Mouse (Mus musculus) thymus, postnatal 10 days (tissue): ENCODE data around the gene Tbce.
"Not testable (repeated sequence)": the region's sequence is repeated elsewhere in the genome, so short reads cannot be mapped to it uniquely, and the experiment has no call there.

Experiments used
- DNase-seq, 2 experiments: peaks; one replicate each; pipeline ENCODE4 v3.0.0; 2021; ENCODE audit warnings: low spot score in 2 of 2

Tbce gene

DNA sequence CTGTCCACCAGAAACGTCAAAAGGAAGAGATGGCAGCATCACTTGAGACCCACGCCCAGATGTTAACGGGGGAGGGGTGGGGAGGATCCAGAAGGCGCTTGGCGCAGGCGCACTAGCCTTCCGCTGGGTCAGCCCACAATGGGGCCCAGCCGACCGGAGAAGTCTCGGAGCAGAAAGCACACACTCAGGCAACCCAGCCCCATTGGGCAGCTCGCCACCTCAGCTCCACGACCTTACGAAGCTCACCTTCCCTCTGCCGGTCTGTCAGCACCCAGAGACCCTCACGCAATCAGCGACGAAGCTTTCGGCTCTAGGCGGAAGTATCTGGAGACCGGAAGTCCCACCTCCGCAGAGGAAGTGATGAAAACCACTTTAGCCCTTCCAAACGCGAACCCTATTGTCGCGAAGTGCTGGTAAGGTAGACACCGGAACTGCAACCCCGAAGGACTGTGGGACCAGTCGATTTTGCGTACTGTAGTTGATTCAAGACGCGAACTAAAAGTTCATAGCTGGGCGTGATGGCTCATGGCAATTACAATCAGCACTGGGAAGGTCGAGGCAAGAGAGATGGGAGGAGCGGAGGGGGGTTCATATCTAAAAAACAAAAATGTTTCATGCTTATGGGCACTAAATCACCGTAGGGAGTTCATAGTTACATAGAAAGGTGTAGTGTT lies at the start of gene Tbce:
Tbce (minus strand) TSS at position 347 of the 674 bp plus-strand sequence.
- peak; percentile 86 to 88 for DNase-seq

DNA sequence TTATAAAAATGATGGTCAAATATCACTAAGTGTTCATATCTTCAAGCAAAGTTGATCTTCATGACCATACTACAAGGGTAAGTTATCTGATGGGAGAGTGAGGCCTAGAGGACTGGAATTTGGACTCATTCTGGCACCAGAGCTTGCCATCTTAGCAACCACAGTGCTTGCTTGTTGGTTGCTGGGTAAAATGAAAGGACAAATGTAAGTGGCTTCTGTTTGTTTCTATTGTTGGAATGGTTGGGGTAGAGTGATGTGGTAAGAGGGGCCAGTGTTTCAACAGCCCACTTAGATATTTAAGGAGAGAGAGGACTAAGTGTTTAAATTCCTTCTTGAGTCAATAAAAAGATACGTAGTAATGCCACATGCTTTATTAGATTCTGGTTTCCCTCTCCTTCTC lies 49.2 kb upstream of the Tbce start:
- DNase-seq, result no peak

DNA sequence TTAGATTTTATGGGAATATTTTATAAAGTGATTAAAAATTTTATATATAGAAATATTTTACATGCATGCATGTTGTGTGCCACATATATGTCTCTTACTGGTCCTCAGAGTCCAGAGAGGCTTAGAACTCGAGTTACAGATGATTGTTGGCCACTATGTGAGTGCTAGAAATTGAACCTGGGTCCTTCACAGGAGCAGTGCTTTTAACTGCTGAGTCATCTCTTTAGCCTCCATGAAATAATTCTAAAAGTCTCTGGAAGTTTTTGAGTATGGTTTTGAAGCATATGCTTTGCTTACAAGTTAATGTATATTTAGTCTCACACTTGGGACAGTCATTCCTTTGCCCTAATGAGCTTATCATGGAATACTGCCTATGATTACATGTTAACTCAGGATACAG lies 35.9 kb upstream of the Tbce start:
- DNase-seq, result no peak

- DNase-seq, result no peak
Observed at GRCm38 (mm10) chr13:14074371-14074770, 34.9 kb upstream of the Tbce start.

DNA sequence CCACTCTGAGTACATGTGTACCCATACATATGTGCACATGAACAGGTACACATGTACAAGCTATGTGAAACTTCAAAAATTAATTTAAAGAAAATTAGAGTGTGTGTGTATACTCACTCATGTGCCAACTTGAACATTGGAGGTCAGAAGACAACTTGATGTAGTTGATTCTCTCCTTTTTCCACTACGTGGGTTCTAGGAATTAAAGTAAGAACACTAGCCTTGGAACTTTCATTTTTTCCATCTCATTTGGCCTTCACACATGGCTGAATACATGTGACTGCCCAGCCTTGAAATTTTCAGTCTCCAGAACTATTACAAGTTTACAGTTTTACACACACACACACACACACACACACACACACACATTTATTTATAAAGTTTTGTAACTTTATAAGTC lies 29.9 kb upstream of the Tbce start:
- DNase-seq, result no peak

DNA sequence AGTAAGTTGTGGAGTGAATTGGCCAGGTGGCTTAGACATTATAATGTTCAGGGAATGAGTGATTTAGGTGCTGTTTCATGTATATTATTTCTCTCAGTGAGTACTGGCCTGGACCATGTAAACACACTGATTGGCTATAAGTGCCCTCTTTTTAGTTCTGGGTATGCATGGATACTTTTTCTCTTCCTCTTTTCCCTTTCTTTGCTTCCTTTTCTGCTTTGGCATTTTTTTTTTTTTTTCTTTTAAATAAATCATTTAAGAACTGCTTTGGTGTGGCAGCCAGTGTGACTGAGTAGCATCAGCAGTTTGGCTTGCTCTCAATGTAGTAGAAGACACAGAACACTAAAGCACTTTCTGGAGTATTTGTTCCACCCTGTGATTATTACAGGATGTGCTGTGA lies 28.6 kb upstream of the Tbce start:
- DNase-seq, result no peak

DNA sequence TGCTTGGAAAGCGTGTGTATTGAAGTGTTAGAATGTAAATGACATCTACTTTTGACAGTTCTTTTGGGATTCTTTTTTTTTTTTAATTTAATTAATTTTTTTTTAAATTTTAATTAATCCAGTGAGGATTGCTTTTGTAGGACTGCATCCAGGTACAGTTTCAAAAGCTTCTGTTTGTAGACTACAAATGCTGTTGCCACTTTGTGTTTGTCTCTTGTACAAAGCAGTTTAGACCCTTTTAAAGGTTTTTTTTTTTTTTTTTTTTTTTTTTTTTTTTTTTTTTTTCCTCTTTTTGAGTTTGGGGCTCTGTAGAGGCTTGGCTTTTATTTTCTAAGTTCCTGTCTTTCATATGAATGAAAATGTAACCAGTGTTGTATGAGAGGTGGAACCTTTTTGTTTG lies 26.3 kb upstream of the Tbce start:
- DNase-seq, result no peak

- DNase-seq, result no peak
Observed at GRCm38 (mm10) chr13:14065028-14065380, 25.6 kb upstream of the Tbce start.

DNA sequence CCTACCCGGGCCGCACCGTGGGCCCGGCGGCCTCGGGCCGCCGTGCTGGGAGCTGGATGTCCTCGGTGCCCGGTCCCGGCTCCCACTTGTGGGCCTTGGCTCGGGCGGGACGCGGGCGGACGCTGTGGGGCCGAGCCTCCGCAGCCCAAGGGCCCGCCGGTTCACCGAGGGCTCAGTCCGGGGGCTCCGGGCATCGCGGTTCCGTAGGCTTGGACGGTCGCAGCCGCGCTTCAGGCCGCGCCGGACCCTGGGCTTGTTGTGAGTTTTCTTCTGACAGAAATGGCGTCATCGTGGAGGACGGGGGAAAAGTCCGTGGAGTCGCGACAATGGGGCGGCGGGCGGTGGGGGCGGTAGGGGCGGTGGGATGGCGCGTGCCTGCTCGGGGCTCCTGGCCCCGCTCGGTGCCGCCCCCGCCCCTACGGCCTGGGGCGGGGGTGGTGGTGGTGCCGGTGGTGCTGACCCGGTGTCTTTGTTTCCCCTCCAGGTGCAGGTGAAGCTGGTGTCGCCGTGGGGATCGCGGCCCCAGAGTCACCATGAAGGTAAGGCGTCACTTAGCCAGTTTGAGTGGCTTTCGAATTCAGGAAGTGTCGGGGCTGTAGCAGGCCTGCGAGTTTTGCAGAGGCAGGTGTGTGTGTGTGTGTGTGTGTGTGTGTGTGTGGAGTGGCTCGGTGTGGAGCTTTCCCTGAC lies 25.0 kb upstream of the Tbce start:
- peak; percentile 55 to 60 for DNase-seq

GRCm38 (mm10) chr13:14063942-14064271 lies 24.5 kb upstream of the Tbce start:
- no peak for DNase-seq

DNA sequence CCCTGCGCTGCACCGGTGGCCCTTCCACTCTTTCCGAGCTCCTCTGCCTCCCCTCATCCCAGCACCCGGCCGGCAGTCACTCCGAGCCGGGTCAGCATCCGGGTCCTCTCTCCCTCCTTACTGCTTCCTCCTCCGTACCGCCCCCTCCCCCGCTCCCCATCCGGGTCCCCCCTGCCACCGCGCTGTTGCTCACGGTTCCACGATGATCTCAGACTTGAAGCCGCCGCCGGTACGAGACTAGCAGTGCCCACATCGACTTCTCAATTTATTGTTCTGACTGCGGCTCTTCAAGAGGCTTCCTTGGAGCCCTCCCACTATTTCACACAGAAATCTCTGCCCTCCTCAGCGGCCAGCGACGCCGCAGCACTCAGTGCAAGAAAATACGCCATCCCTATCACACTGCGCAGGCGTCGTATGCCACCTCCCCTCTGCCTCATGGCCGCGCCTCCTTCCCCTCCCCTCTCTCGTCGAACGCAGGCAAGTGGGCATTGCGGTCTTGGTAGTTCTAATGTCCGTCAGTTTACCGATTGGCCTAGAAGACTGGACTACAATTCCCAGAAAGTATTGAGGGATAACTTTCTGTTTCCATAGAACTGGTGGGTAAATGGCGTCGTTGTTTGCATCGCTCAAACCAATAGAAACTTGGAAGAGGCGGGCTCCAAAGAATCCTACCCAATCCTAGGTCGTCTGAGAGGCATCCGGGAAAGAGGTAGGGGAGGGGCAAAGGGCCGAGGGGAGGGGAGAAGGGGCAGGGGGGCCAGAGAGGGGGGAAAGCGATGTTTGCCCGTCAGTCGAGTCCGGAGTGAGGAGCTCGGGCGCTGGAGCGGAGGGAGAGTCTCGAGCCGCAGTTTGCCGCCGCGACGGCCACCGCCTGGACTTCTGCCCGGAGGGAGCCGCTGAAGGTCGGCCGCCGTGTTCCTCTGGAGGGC lies 23.8 kb upstream of the Tbce start, which contains the start of the genes Arid4b and Ggps1:
Arid4b (plus strand) TSS at position 220 of the 929 bp plus-strand sequence.
Ggps1 (minus strand) TSS at position 476 of the 929 bp plus-strand sequence.
- DNase-seq, result peak; percentile 88 to 94

- DNase-seq, result no peak
Observed at GRCm38 (mm10) chr13:14062209-14063012, 23.0 kb upstream of the Tbce start.

GRCm38 (mm10) chr13:14059582-14059981 lies 20.1 kb upstream of the Tbce start:
- no peak for DNase-seq

DNA sequence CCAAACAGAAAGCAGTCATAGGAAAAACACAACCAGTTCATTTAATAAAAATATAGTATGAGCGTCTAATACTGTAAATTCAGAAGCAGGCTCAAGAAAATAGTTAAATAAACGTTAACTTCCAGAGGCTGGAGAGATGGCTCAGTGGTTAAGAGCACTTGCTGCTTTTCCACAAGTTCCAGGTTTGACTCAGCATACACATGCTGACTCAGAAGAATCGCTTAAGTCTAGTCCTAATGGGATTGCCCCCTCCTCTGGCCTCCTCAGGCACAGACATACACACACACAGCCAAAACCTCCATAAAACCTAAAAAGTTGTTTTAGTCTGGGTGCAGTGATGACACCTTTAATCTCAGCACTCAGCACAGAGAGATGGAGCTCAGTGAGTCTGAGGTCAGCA lies 17.4 kb upstream of the Tbce start:
- DNase-seq, result no peak

DNA sequence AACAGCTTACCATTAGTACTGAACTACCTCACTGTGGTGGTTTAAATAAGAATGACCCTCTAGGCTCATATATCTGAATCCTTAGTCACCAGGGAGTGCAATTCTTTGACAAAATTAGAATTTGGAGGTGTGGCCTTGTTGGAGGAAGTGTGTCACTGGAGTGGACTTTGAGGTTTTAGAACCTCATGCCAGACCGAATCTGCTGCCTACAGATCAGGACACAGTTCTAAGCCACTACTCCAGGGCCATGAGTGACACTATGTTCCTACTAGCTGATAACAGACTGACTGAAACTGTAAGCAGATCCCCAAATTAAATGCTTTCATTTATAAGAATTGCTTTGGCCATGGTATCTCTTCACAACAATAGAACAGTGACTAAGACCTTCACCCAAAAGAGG lies 10.4 kb upstream of the Tbce start:
- no peak for DNase-seq

- DNase-seq, result no peak
Observed at GRCm38 (mm10) chr13:14044521-14044920, 5.1 kb upstream of the Tbce start.

- no peak for DNase-seq
Observed at GRCm38 (mm10) chr13:14043851-14044250, 4.4 kb upstream of the Tbce start.

DNA sequence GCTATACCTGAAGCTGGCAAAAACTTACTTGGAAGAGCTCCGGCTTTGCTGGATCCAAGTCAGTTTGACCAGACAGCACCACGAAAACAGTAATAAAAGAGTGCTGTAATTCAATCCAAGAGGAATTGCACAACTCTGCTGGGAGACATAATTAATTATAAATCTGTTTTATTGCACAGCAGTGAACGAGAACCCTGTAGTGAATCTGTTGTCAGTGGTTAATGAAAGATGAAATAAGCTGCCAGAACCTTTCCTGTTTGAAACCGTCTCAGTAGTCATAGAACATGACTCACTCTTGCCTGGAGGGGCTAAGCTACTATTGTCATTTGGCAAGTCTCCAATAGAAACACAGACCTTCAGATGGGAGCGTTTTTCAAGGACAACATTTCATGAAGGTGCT lies 748 bp upstream of the Tbce start:
- no peak for DNase-seq

DNA sequence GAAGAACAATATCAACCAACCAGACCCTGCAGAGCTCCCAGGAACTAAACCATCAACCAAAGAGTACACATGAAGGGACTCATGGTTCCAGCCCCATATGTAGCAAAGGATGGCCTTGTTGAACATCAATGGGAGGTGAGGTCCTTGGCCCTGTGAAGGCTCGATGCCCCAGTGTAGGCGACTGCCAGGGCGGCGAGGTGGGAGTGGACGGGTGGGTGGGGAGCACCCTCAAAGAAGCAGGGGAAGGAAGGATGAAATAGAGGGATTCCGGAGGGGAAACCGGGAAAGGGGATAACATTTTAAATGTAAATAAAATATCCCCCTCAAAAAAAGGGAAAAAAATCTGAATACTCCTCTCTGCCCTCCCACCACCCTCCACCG lies 537 bp downstream of the Tbce start:
- DNase-seq, result no peak

GRCm38 (mm10) chr13:14035875-14036630 lies 3.4 kb downstream of the Tbce start:
- DNase-seq, result no peak

GRCm38 (mm10) chr13:14035352-14035751 lies 4.1 kb downstream of the Tbce start:
- not testable (repeated sequence) for DNase-seq
